23 mouse cellular contexts compared by ENCODE assay signal in genomic region chr13:18439858-18440257, GRCm38 (mm10). TPM values are rescaled to one million over a fixed set of nuclear protein-coding genes. Genes with fewer than 3 reads are reported as not detected.
DNase-seq lines count a peak whose midpoint lies in the region; ATAC-seq and TF ChIP-seq lines count a peak whose summit lies in the region.
"Had no signal": no experiment of that assay in that cellular context is flagged by ENCODE, and none has a peak within 500 bp of the region (broad histone marks: within the 10 kb centered on the region; RNA-seq: fewer than 3 reads in every experiment).

No protein-coding gene starts in this region.

- no peaks in the 10 kb centered on the region for H3K9me3 ChIP-seq in kidney, embryonic 14.5 days (ENCODE audit: control insufficient read depth, low read length)
- H3K9me3 ChIP-seq in kidney, embryonic 15.5 days (replicated peaks) = no peaks in the 10 kb centered on the region
- H3K9me3 ChIP-seq in kidney, embryonic 16.5 days (ENCODE audit: low read length) = no peaks in the 10 kb centered on the region
- no peaks in the 10 kb centered on the region for H3K9me3 ChIP-seq in kidney, postnatal 0 days (replicated peaks; ENCODE audit: low read length)
- H3K9me3 ChIP-seq: G1E had no signal

- no peak overlapping the region for H3K4me3 ChIP-seq in kidney, embryonic 14.5 days (ENCODE audit: low read length)
- no peak overlapping the region for H3K4me3 ChIP-seq in kidney, embryonic 15.5 days (replicated peaks)
- no peak overlapping the region for H3K4me3 ChIP-seq in kidney, embryonic 16.5 days (ENCODE audit: low read length)
- H3K4me3 ChIP-seq in kidney, adult 2 months (ENCODE audit: insufficient read depth, low read depth, low read length) = no peak overlapping the region
- no peak overlapping the region for H3K4me3 ChIP-seq in kidney, postnatal 0 days (replicated peaks; ENCODE audit: low read depth, low read length)

- no peak overlapping the region for H3K4me2 ChIP-seq in kidney, embryonic 14.5 days (replicated peaks; ENCODE audit: low read depth, low read length)
- no peak overlapping the region for H3K4me2 ChIP-seq in kidney, embryonic 15.5 days
- no peak overlapping the region for H3K4me2 ChIP-seq in kidney, embryonic 16.5 days (replicated peaks; ENCODE audit: low read depth, low read length)
- H3K4me2 ChIP-seq in kidney, postnatal 0 days (ENCODE audit: low read length) = no peak overlapping the region

- TF ChIP-seq CTCF in kidney, adult 2 months (conservative IDR thresholded peaks at IDR 0.05; ENCODE audit: insufficient read depth, insufficient read length, low read depth, low read length) = no peak
- no peak for TF ChIP-seq CTCF in kidney, postnatal 0 days (IDR thresholded peaks at IDR 0.05; ENCODE audit: low read depth)

- H3K36me3 ChIP-seq in kidney, embryonic 14.5 days (ENCODE audit: control insufficient read depth, insufficient read depth, low read length) = no peaks in the 10 kb centered on the region
- H3K36me3 ChIP-seq in kidney, embryonic 15.5 days = no peaks in the 10 kb centered on the region
- H3K36me3 ChIP-seq in kidney, embryonic 16.5 days (ENCODE audit: insufficient read depth, low read length) = no peaks in the 10 kb centered on the region
- no peaks in the 10 kb centered on the region for H3K36me3 ChIP-seq in kidney, adult 2 months (ENCODE audit: control insufficient read depth, insufficient read depth, low read length)
- no peaks in the 10 kb centered on the region for H3K36me3 ChIP-seq in kidney, postnatal 0 days (ENCODE audit: insufficient read depth, low read length)
- H3K36me3 ChIP-seq: G1E had no signal

- DNase-seq in kidney, postnatal 25 days = no peak
- DNase-seq in kidney, adult 8-10 months = no peak
- DNase-seq in kidney, adult 2 months = no peak
- peak; percentile 6 for DNase-seq in kidney, postnatal 0 days (ENCODE audit: low spot score)
- DNase-seq in kidney, postnatal 14 days = no peak
- DNase-seq: adrenal gland, adult 2 months; adrenal gland, adult 8-10 months; adrenal gland, postnatal 10 days; adrenal gland, postnatal 14 days; adrenal gland, postnatal 25 days; adrenal gland, postnatal 36 days; B cell, adult 2 months; cerebellum, adult 11 months; cerebellum, adult 11-12 months had no signal

- H3K27ac ChIP-seq in kidney, embryonic 14.5 days (ENCODE audit: low read depth, low read length) = no peak overlapping the region
- no peak overlapping the region for H3K27ac ChIP-seq in kidney, embryonic 15.5 days
- no peak overlapping the region for H3K27ac ChIP-seq in kidney, embryonic 16.5 days (ENCODE audit: low read length)
- H3K27ac ChIP-seq in kidney, adult 2 months (ENCODE audit: insufficient read depth, low read depth, low read length) = no peak overlapping the region
- no peak overlapping the region for H3K27ac ChIP-seq in kidney, postnatal 0 days

- H3K27me3 ChIP-seq in kidney, embryonic 14.5 days (ENCODE audit: control insufficient read depth, insufficient read depth, low read length) = no peaks in the 10 kb centered on the region
- no peaks in the 10 kb centered on the region for H3K27me3 ChIP-seq in kidney, embryonic 15.5 days
- H3K27me3 ChIP-seq in kidney, embryonic 16.5 days (ENCODE audit: insufficient read depth, low read length) = no peaks in the 10 kb centered on the region
- H3K27me3 ChIP-seq in kidney, adult 2 months (replicated peaks; ENCODE audit: control insufficient read depth, insufficient read depth, low read length) = no peaks in the 10 kb centered on the region; the same call in 1 of the 2 replicates
- H3K27me3 ChIP-seq in kidney, postnatal 0 days (ENCODE audit: insufficient read depth, low read length) = no peaks in the 10 kb centered on the region
- H3K27me3 ChIP-seq: CH12.LX, Patski had no signal

- 53% methylated on average over 3 of the region's 3 CpGs for WGBS in kidney, embryonic 14.5 days
- 46% methylated on average over 3 of the region's 3 CpGs for WGBS in kidney, embryonic 15.5 days
- WGBS in kidney, embryonic 16.5 days = 45% methylated on average over 3 of the region's 3 CpGs
- WGBS in kidney, adult 2 months = 36% methylated on average over 3 of the region's 3 CpGs
- 37% methylated on average over 3 of the region's 3 CpGs for WGBS in kidney, postnatal 0 days

- no peaks in the 10 kb centered on the region for H3K4me1 ChIP-seq in kidney, embryonic 14.5 days (ENCODE audit: control insufficient read depth, insufficient read depth, low read length)
- H3K4me1 ChIP-seq in kidney, embryonic 15.5 days = no peaks in the 10 kb centered on the region
- H3K4me1 ChIP-seq in kidney, embryonic 16.5 days (ENCODE audit: insufficient read depth, low read length) = no peaks in the 10 kb centered on the region
- no peaks in the 10 kb centered on the region for H3K4me1 ChIP-seq in kidney, adult 2 months (ENCODE audit: control insufficient read depth, insufficient read depth, low read length)
- no peaks in the 10 kb centered on the region for H3K4me1 ChIP-seq in kidney, postnatal 0 days (replicated peaks; ENCODE audit: insufficient read depth, low read length)

- TF ChIP-seq POLR2A in kidney, adult 2 months (IDR thresholded peaks at IDR 0.05; ENCODE audit: low read depth, low read length) = no peak

- no peak overlapping the region for H3K9ac ChIP-seq in kidney, embryonic 14.5 days (ENCODE audit: low read depth, low read length)
- no peak overlapping the region for H3K9ac ChIP-seq in kidney, embryonic 15.5 days
- no peak overlapping the region for H3K9ac ChIP-seq in kidney, embryonic 16.5 days (replicated peaks; ENCODE audit: low read length)
- H3K9ac ChIP-seq in kidney, postnatal 0 days (ENCODE audit: low read depth, low read length) = no peak overlapping the region

- peak; percentile 73; the same call in 1 of the 2 replicates for ATAC-seq in kidney, embryonic 14.5 days (ENCODE audit: low FRiP score, low TSS enrichment)
- ATAC-seq in kidney, embryonic 15.5 days (replicated peaks; ENCODE audit: low FRiP score) = peak; percentile 75; the same call in 1 of the 2 replicates
- peak; percentile 70; the same call in 1 of the 2 replicates for ATAC-seq in kidney, embryonic 16.5 days (ENCODE audit: low FRiP score, low TSS enrichment)
- no peak for ATAC-seq in kidney, postnatal 0 days (replicated peaks; ENCODE audit: low FRiP score, low read depth)
- ATAC-seq: activated CD4-positive, CD25-positive, alpha-beta regulatory T cell, adult 4 months; CD4-positive, CD25-positive, alpha-beta regulatory T cell, adult 4 months; Patski had no signal

RNA-seq across cellular contexts. Expression of gene Pou6f2, which starts 42.4 kb away (rescaled TPM):
- polyA plus RNA-seq in kidney, embryonic 14.5 days (2014; fragmentation: Nextera tagmentation; extraction: Ambion mirVana) = 0.04 TPM in 1 of 2 replicates, not detected in the other
- polyA plus RNA-seq in kidney, embryonic 15.5 days (2015; fragmentation: Nextera tagmentation; extraction: Ambion mirVana) = 0.15 TPM in 1 of 2 replicates, not detected in the other
- not detected in 2 replicates for polyA plus RNA-seq in kidney, embryonic 16.5 days (2015; fragmentation: Nextera tagmentation; extraction: Ambion mirVana)
- polyA plus RNA-seq in kidney, adult 2 months (2012; rRNA removed) = not detected in 2 replicates
- polyA plus RNA-seq in kidney, postnatal 0 days (2015; fragmentation: Nextera tagmentation; extraction: Ambion mirVana) = 0.20 TPM in 1 of 2 replicates, not detected in the other
- polyA plus RNA-seq: adrenal gland, adult 2 months; C2C12; G1E; Patski had no signal
